Mouse (Mus musculus) ES-Bruce4 (cell line): ENCODE data around the gene Slc26a10.

Source experiments
- CTCF ChIP-seq: IDR thresholded peaks from one replicate; pipeline ENCODE4 v1.8.1; 2011; ENCODE audit warnings: low read depth, low read length
- EP300 ChIP-seq: IDR thresholded peaks from 2 replicates; pipeline ENCODE4 v1.6.1; 2011; ENCODE audit warnings: low read depth, low read length; ENCODE audit not compliant: insufficient read depth
- POLR2A ChIP-seq: IDR thresholded peaks from one replicate; pipeline ENCODE4 v1.8.1; 2011; ENCODE audit warnings: low read length; ENCODE audit not compliant: insufficient read depth

- TF ChIP-seq CTCF (no peak), EP300 (no peak), POLR2A (no peak)
These were observed 16.7 kb upstream of the Slc26a10 start for GRCm38 (mm10) chr10:127197104-127197503.
